Mouse (Mus musculus): ENCODE measurements around the gene Supt7l.

DNA sequence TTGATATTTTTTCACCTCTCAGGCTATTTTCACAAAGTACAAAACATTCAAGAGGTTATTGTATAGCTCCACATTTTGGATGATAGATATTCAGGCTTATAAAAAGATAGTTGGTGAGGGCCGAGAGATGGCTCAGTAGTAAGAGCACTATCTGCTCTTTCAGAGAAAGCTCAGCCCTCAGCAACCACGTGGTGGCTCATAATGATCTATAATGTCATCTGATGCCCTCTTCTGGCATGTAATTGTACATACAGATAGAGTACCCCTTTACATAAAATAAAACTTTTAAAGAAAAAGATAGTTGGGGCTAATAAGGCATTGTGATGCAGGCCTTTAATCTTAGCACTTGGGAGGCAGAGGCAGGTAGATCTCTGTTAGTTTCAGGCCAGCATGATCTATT lies 953 bp upstream of the Supt7l start:
- TF ChIP-seq CTCF (IDR thresholded peaks at IDR 0.05; ENCODE audit: low read depth) (peak; percentile 14; the same call in 1 of the 2 replicates), EP300 (optimal IDR thresholded peaks at IDR 0.05) (no peak)
